Mouse (Mus musculus) stomach, embryonic 14.5 days (tissue): ENCODE measurements around the gene Hirip3. TPM values are rescaled to one million over a fixed set of nuclear protein-coding genes. Genes with fewer than 3 reads are reported as not detected.

Experiments used
- ATAC-seq: fragments of 200-750 bp; cut with Nextera tagmentation; 2 replicates; pipeline ENCODE4 v1.8.0; 2017; ENCODE audit warnings: low read depth, moderate TSS enrichment; ENCODE audit not compliant: insufficient number of reproducible peaks, insufficient read depth, low FRiP score
- H3K27ac ChIP-seq: fragments of 300-500 bp; sonication (generic); 2 replicates; pipeline ENCODE4 v1.5.1; 2014; ENCODE audit warnings: mild to moderate bottlenecking, low read length, moderate library complexity, mixed read lengths
- H3K27me3 ChIP-seq: fragments of 300-500 bp; sonication (generic); 2 replicates; pipeline ENCODE4 v1.6.1; 2014; ENCODE audit warnings: low read length, control low read depth, mixed read lengths; ENCODE audit not compliant: control insufficient read depth, insufficient read depth
- H3K36me3 ChIP-seq: fragments of 300-500 bp; sonication (generic); 2 replicates; pipeline ENCODE4 v1.6.1; 2014; ENCODE audit warnings: mild to moderate bottlenecking, control low read depth, low read length, moderate library complexity, mixed read lengths; ENCODE audit not compliant: control insufficient read depth, insufficient read depth
- H3K4me1 ChIP-seq: fragments of 300-500 bp; sonication (generic); 2 replicates; pipeline ENCODE4 v1.6.1; 2014; ENCODE audit warnings: low read length, control low read depth, mixed read lengths; ENCODE audit not compliant: control insufficient read depth, insufficient read depth
- H3K4me2 ChIP-seq: fragments of 300-500 bp; sonication (generic); replicated peaks from 2 replicates; pipeline ENCODE4 v1.6.1; 2014; ENCODE audit warnings: low read depth, low read length, control low read depth
- H3K4me3 ChIP-seq: fragments of 300-500 bp; sonication (generic); 2 replicates; pipeline ENCODE4 v1.5.1; 2014; ENCODE audit warnings: low read depth, low read length, control low read depth
- H3K9ac ChIP-seq: fragments of 300-500 bp; sonication (generic); replicated peaks from 2 replicates; pipeline ENCODE4 v1.6.1; 2014; ENCODE audit warnings: low read depth, mild to moderate bottlenecking, control low read depth, low read length, moderate library complexity, mixed read lengths
- H3K9me3 ChIP-seq: fragments of 300-500 bp; sonication (generic); 2 replicates; pipeline ENCODE4 v1.6.1; 2016; ENCODE audit warnings: low read depth, low read length, control low read depth; ENCODE audit not compliant: control insufficient read depth
- WGBS: fragments of 180-500 bp; shearing (Covaris S2); extraction: QIAGEN DNeasy Blood & Tissue Kit; methylation state at CpG from one replicate; pipeline ENCODE4 v1.1.7; 2014; 5-methylcytosine and 5-hydroxymethylcytosine counted together
- polyA plus RNA-seq: library from polyadenylated mRNA; unstranded; fragments of >200 nt; fragmentation: Nextera tagmentation; extraction: Ambion mirVana; gene quantifications from 2 replicates; pipeline ENCODE4 v1.2.1, GENCODE M21; 2014

The Hirip3 gene
- polyA plus RNA-seq, 1 experiment from 2014 or later: 21.2 TPM

GRCm38 (mm10) chr7:126883731-126884181 is 22.0 kb downstream of the Hirip3 start:
- Histone ChIP-seq H3K36me3 (peaks cover 17% of the 10 kb centered on the region), H3K4me3 (peak overlapping the region; percentile 59), H3K27ac (peak overlapping the region; percentile 87; the same call in 1 of the 2 replicates), H3K9ac (peak overlapping the region; percentile 75), H3K9me3 (no peaks in the 10 kb centered on the region), H3K4me2 (peak overlapping the region; percentile 93), H3K27me3 (no peaks in the 10 kb centered on the region), H3K4me1 (peaks cover 22% of the 10 kb centered on the region)
- WGBS: 1% methylated on average over 15 of the region's 15 CpGs
- no peak for ATAC-seq

DNA sequence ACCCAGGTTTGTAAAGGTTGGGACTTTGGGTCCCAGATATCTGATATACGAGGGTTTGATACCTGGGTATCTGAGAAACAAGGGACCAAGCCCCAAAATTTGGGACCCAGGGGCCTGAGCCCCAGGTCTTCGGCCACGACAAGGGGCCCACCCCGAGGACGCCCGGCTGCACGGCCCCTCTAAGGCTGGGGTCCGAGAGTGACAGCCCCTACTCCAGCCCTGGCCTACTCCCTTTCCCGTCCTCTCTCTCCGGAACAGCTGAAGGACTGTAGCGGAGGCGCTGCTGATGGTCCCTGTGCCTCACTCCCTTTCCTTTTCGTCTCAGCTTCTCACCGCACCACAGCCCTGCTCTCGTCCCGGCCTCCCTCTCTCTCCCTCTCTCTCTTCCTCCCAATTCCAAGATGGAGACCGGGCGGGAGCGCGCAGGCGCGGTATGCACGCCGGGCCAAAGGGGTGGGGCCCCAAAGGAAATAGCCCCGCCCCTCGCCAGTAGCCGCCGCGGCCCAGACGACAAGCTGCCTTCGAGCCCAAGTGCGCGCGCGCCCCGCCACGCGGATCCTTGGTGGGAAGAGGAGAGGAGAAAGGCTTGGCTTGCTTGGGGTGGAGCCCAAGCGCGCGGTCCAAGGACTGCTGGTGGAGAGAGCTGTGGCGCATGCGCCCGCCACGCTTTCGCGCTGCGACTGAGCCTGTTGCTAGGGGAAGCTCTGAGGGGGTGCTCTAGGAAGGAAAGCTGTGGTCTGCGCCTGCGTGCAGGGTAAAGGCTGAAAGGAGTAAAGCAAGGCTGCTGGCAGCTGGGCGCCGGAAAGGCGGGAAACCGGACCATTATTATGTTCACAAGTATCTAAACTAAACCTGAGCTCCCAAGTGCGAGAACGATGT is 22.8 kb downstream of the Hirip3 start, which contains the start of gene Taok2:
Gene Taok2 (minus strand): TSS at position 418 of the 879 bp plus-strand sequence.
- WGBS: under 1% methylated on average over 56 of the region's 56 CpGs
- Histone ChIP-seq H3K4me2 (peak within 1 kb of the TSS; percentile 93), H3K4me1 (peaks cover 22% of the 10 kb centered on the region), H3K4me3 (peak within 1 kb of the TSS; percentile 59), H3K36me3 (peaks cover 9% of the 10 kb centered on the region; the same call in 1 of the 2 replicates), H3K27me3 (no peaks in the 10 kb centered on the region), H3K27ac (peak within 1 kb of the TSS; percentile 87), H3K9me3 (no peaks in the 10 kb centered on the region), H3K9ac (peak within 1 kb of the TSS; percentile 75)
- peak; percentile 97 for ATAC-seq

DNA sequence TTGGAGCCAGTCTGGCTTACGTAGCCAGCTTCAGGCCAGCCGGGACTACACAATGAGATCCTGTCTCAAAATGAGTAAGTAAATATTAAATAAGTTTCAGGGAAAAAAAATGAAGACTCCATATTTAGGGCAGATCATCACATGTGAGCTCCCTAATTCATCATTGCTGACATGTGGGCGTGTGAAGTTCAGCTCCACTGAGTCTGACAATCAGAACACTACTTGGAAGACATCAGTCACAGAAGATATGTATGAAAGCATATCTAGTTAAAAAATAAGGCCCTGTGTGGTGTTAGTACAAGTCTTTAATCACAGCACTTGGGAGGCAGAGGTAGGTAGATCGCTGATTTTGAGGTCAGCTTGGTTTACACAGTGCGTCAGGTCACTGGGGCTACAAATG is 25.5 kb downstream of the Hirip3 start:
- Histone ChIP-seq H3K27me3 (no peaks in the 10 kb centered on the region), H3K9me3 (no peaks in the 10 kb centered on the region), H3K4me2 (no peak overlapping the region), H3K9ac (no peak overlapping the region), H3K36me3 (peaks cover 6% of the 10 kb centered on the region; the same call in 1 of the 2 replicates), H3K27ac (no peak overlapping the region), H3K4me1 (peaks cover 13% of the 10 kb centered on the region), H3K4me3 (no peak overlapping the region)
- ATAC-seq: no peak
- WGBS: 47% methylated on average over 5 of the region's 5 CpGs

- peaks cover 6% of the 10 kb centered on the region; the same call in 1 of the 2 replicates for H3K36me3 ChIP-seq
- H3K27ac ChIP-seq: no peak overlapping the region
- no peak overlapping the region for H3K4me3 ChIP-seq
- no peaks in the 10 kb centered on the region for H3K27me3 ChIP-seq
- no peaks in the 10 kb centered on the region for H3K9me3 ChIP-seq
- no peak overlapping the region for H3K9ac ChIP-seq
- 53% methylated on average over 7 of the region's 7 CpGs for WGBS
- no peak overlapping the region for H3K4me2 ChIP-seq
- H3K4me1 ChIP-seq: no peaks in the 10 kb centered on the region
- no peak for ATAC-seq
These were observed 27.1 kb downstream of the Hirip3 start for GRCm38 (mm10) chr7:126888852-126889251.

DNA sequence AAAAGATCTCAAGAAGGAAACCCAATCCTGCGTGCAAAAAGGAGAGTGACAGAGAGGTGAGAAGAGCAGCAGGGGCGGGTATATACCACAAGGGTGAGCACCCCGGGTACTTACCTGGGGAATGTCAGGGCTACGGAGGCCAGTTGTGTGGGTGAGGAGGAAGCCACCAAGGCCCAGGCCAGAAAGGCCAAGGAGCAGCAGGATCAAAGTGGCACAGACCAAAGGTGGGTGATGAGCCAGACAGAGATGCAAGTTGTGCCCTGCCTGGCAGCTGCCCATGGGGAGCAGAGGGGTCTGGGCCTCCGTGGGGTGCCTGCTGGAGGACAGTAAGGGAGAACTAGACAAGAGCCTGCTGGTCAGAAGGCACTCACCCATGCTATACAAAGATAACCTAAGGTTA is 35.1 kb downstream of the Hirip3 start:
- Histone ChIP-seq H3K27ac (no peak overlapping the region), H3K27me3 (no peaks in the 10 kb centered on the region), H3K4me2 (no peak overlapping the region), H3K4me1 (peaks cover 5% of the 10 kb centered on the region; the same call in 1 of the 2 replicates), H3K9me3 (no peaks in the 10 kb centered on the region), H3K4me3 (0 out of 2 replicates have a peak overlapping the region, but pooled peaks have one; percentile 67), H3K9ac (no peak overlapping the region), H3K36me3 (no peaks in the 10 kb centered on the region)
- no peak for ATAC-seq
- WGBS: 81% methylated on average over 5 of the region's 5 CpGs

- 21% methylated on average over 16 of the region's 16 CpGs for WGBS
- Histone ChIP-seq H3K27ac (peak overlapping the region; percentile 61; the same call in 1 of the 2 replicates), H3K4me2 (peak overlapping the region; percentile 85), H3K4me3 (peak overlapping the region; percentile 67), H3K4me1 (peaks cover 5% of the 10 kb centered on the region; the same call in 1 of the 2 replicates), H3K36me3 (no peaks in the 10 kb centered on the region), H3K27me3 (no peaks in the 10 kb centered on the region), H3K9me3 (no peaks in the 10 kb centered on the region), H3K9ac (peak overlapping the region; percentile 47)
- peak; percentile 7; the same call in 1 of the 2 replicates for ATAC-seq
These were observed 35.8 kb downstream of the Hirip3 start for GRCm38 (mm10) chr7:126897390-126898101.

- ATAC-seq: peak; percentile 95
- WGBS: 11% methylated on average over 37 of the region's 37 CpGs
- Histone ChIP-seq H3K36me3 (no peaks in the 10 kb centered on the region), H3K27ac (peak overlapping the region; percentile 61; the same call in 1 of the 2 replicates), H3K4me3 (peak overlapping the region; percentile 67), H3K9me3 (no peaks in the 10 kb centered on the region), H3K27me3 (no peaks in the 10 kb centered on the region), H3K4me2 (peak overlapping the region; percentile 85), H3K9ac (peak overlapping the region; percentile 47), H3K4me1 (peaks cover 5% of the 10 kb centered on the region; the same call in 1 of the 2 replicates)
These were observed 36.6 kb downstream of the Hirip3 start for GRCm38 (mm10) chr7:126898102-126898990.
